Mouse (Mus musculus) heart, adult 2 months (tissue): ENCODE data around the gene Kl. TPM values are rescaled to one million over a fixed set of nuclear protein-coding genes. Genes with fewer than 3 reads are reported as not detected.

ENCODE experiments used
- DNase-seq, 2 experiments: peaks; one replicate each; pipeline ENCODE4 v3.0.0; 2021
- H3K27ac ChIP-seq: fragments of 200-600 bp; 2 replicates; pipeline ENCODE4 v1.8.1; 2022
- H3K27me3 ChIP-seq: fragments of 200-500 bp; 2 replicates; pipeline ENCODE4 v1.6.1; 2012; ENCODE audit warnings: mild to moderate bottlenecking, low read length, inconsistent platforms, mixed read lengths; ENCODE audit not compliant: control insufficient read depth, insufficient read depth
- H3K36me3 ChIP-seq: fragments of 200-500 bp; 2 replicates; pipeline ENCODE4 v1.6.1; 2012; ENCODE audit warnings: low read length, inconsistent platforms; ENCODE audit not compliant: control insufficient read depth, insufficient read depth
- H3K4me1 ChIP-seq: fragments of 200-500 bp; 2 replicates; pipeline ENCODE4 v1.6.1; 2011; ENCODE audit warnings: low read length; ENCODE audit not compliant: control insufficient read depth, insufficient read depth
- H3K4me3 ChIP-seq: fragments of 200-600 bp; 2 replicates; pipeline ENCODE4 v1.8.1; 2022
- H3K79me2 ChIP-seq: fragments of 200-500 bp; replicated peaks from 2 replicates; pipeline ENCODE4 v1.6.1; 2012; ENCODE audit warnings: mild to moderate bottlenecking, inconsistent platforms, low read length, moderate library complexity, mixed read lengths; ENCODE audit not compliant: control insufficient read depth, insufficient read depth
- H3K9ac ChIP-seq: fragments of 200-500 bp; 2 replicates; pipeline ENCODE4 v1.6.1; 2012; ENCODE audit warnings: low read depth, mild to moderate bottlenecking, control low read depth, inconsistent platforms, low read length, mixed read lengths
- CTCF ChIP-seq: fragments of 200-600 bp; IDR thresholded peaks from 2 replicates; pipeline ENCODE4 v1.8.1; 2022; ENCODE audit warnings: antibody characterized with exemption, mild to moderate bottlenecking, moderate library complexity
- EP300 ChIP-seq: fragments of 200-500 bp; IDR thresholded peaks from 2 replicates; pipeline ENCODE4 v1.6.1; 2011; ENCODE audit warnings: low read depth, low read length, control low read depth; ENCODE audit not compliant: insufficient read depth
- POLR2A ChIP-seq: fragments of 200-500 bp; IDR thresholded peaks from 2 replicates; pipeline ENCODE4 v1.6.1; 2011; ENCODE audit warnings: mild to moderate bottlenecking, low read depth, low read length, control low read depth; ENCODE audit not compliant: insufficient read depth
- WGBS: fragments of 180-500 bp; shearing (Covaris S2); methylation state at CpG from one replicate; pipeline ENCODE4 v1.1.7; 2018; 5-methylcytosine and 5-hydroxymethylcytosine counted together
- intact Hi-C: fragments of 180-260 bp; cut with DNase I; formaldehyde crosslinking; loops from one replicate; pipeline ENCODE4 v1.15.1; 2025
- polyA plus RNA-seq: library from polyadenylated mRNA; depleted of rRNA; stranded (reverse); fragments of >200 nt; gene quantifications from 2 replicates; pipeline ENCODE4 v1.2.3, GENCODE M21; 2012
- total RNA-seq, 2 experiments: library from RNA; stranded (reverse); gene quantifications; 2 replicates each; pipeline ENCODE4 v1.2.3; 2021

Gene Kl
- total and polyA plus RNA-seq, 3 experiments, result 0.03 to 0.07 (median 0.06) TPM

GRCm38 (mm10) chr5:150994096-150994495 is 41.7 kb downstream of the Kl start:
- Histone ChIP-seq H3K79me2 (no peaks in the 10 kb centered on the region), H3K27me3 (no peaks in the 10 kb centered on the region), H3K4me3 (no peak overlapping the region), H3K27ac (no peak overlapping the region), H3K36me3 (no peaks in the 10 kb centered on the region), H3K9ac (no peak overlapping the region), H3K4me1 (no peaks in the 10 kb centered on the region)
- TF ChIP-seq POLR2A (no peak), CTCF (no peak), EP300 (no peak)
- intact Hi-C loops, result no loop called here
- 82% methylated on average over 7 of the region's 7 CpGs for WGBS
- DNase-seq, result no peak

DNA sequence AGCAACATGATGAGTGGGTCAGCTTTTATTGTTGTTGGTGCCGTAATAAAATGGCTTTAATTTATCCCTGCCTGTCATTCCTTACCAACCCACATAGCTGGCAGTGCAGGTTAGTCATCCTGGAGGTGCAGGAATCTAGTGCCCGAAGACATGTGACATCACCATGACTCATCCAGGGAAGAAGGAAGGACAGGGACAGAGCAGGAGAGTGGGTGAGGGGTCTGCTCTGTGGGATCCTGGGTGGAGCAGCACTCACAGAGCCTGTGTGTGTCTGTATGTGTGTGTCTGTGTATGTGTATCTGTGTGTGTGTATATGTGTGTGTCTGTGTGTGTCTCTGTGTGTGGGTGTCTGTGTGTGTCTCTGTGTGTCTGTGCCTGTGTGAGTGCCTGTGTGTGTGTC is 44.2 kb downstream of the Kl start:
- Histone ChIP-seq H3K4me3 (no peak overlapping the region), H3K9ac (no peak overlapping the region), H3K27me3 (no peaks in the 10 kb centered on the region), H3K4me1 (no peaks in the 10 kb centered on the region), H3K36me3 (no peaks in the 10 kb centered on the region), H3K79me2 (no peaks in the 10 kb centered on the region), H3K27ac (no peak overlapping the region)
- 61% methylated on average over 2 of the region's 2 CpGs for WGBS
- TF ChIP-seq EP300, result no peak
- no peak for TF ChIP-seq POLR2A
- TF ChIP-seq CTCF, result no peak
- intact Hi-C loops, result no loop called here
- no peak for DNase-seq

DNA sequence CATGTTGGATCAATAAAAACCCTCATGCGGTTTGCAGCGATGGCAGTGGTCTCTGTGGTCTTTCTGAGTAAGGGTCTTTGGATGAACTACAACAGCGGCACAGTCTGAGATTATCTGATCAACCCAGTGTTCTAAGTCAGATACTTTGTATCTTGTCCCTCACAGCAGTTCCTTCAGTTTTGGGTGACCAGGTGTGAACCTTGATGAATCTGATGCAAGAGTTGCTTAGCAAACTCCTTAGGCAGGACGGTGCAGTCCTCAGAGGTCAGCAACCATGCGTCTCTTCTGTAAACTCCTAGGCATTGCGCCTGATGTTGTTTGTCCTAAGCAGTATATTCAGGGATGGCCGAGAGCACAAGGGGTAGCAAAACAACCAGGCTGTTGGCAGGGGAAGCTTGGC is 48.7 kb downstream of the Kl start:
- H3K79me2 ChIP-seq, result no peaks in the 10 kb centered on the region
- H3K4me3 ChIP-seq, result no peak overlapping the region
- no peaks in the 10 kb centered on the region for H3K27me3 ChIP-seq
- no peaks in the 10 kb centered on the region for H3K36me3 ChIP-seq
- TF ChIP-seq POLR2A, result no peak
- no peak for TF ChIP-seq EP300
- TF ChIP-seq CTCF, result no peak
- no peaks in the 10 kb centered on the region for H3K4me1 ChIP-seq
- WGBS, result 70% methylated on average over 7 of the region's 7 CpGs
- H3K27ac ChIP-seq, result no peak overlapping the region
- no peak overlapping the region for H3K9ac ChIP-seq
- intact Hi-C loops, result no loop called here
- no peak for DNase-seq

GRCm38 (mm10) chr5:151002051-151002450 is 49.6 kb downstream of the Kl start:
- DNase-seq, result no peak
- no peak overlapping the region for H3K9ac ChIP-seq
- TF ChIP-seq CTCF, result no peak
- WGBS, result 89% methylated on average over 4 of the region's 4 CpGs
- intact Hi-C loops, result no loop called here
- no peaks in the 10 kb centered on the region for H3K27me3 ChIP-seq
- no peaks in the 10 kb centered on the region for H3K4me1 ChIP-seq
- no peak overlapping the region for H3K4me3 ChIP-seq
- no peaks in the 10 kb centered on the region for H3K79me2 ChIP-seq
- H3K27ac ChIP-seq, result no peak overlapping the region
- no peaks in the 10 kb centered on the region for H3K36me3 ChIP-seq

DNA sequence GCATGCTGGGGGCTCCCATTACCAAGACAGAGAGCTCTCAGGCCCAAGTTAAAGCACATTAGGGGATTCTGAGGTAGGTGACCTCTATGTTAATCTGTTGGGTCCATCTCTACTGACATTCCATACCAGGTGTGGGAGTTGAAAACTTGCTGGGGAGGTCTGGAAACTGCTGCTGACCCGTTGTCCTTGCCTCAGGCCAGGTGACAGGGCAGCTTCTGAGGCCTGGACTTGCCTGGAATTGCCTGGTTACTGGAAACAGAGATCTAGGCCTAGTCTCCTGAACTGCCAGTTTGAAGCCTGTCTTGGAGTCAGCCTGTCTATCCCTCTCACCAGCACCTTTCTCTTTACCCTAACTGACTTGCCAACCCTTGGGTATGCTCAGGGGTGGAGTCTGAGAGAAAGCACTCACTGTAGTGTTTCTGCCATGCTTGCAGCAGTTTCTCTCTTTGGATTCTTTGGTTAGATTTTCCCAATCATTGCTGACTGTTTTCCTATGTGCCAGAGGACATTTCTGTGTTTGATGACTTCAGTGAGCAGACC is 51.9 kb downstream of the Kl start:
- H3K9ac ChIP-seq, result no peak overlapping the region
- no peaks in the 10 kb centered on the region for H3K27me3 ChIP-seq
- no peaks in the 10 kb centered on the region for H3K79me2 ChIP-seq
- TF ChIP-seq EP300, result no peak
- no peak for TF ChIP-seq POLR2A
- no peak for TF ChIP-seq CTCF
- H3K4me1 ChIP-seq, result no peaks in the 10 kb centered on the region
- intact Hi-C loops, result no loop called here
- H3K27ac ChIP-seq, result no peak overlapping the region
- 85% methylated on average over 1 of the region's 1 CpGs for WGBS
- H3K36me3 ChIP-seq, result no peaks in the 10 kb centered on the region
- DNase-seq, result no peak
- no peak overlapping the region for H3K4me3 ChIP-seq

DNA sequence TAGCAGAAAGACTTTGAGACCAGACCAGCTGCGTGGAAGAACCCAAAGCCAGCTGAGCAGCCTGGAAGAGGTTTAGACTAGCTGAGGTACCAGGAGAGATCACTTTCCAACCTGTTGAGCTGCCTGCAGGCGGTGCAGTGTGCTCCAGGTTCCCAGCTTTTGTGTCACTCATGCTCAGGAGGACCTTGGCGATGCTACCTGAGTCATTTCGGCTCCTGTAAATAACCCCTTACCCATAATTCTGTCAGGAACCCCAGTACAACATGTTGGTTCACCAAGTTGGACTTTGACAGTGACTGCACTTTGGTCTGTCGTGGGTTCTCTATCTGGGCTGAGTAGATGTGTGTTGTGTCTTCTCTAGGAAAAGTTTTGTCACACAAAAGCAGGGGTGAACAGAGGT is 66.0 kb downstream of the Kl start:
- no peak for DNase-seq
- Histone ChIP-seq H3K27me3 (no peaks in the 10 kb centered on the region), H3K4me1 (peaks cover 4% of the 10 kb centered on the region), H3K27ac (no peak overlapping the region), H3K36me3 (no peaks in the 10 kb centered on the region), H3K4me3 (no peak overlapping the region), H3K79me2 (no peaks in the 10 kb centered on the region), H3K9ac (no peak overlapping the region)
- no peak for TF ChIP-seq CTCF
- intact Hi-C loops, result no loop called here
- WGBS, result 80% methylated on average over 5 of the region's 5 CpGs
